Mouse (Mus musculus) intestine, embryonic 16.5 days (tissue): ENCODE data around the gene Raf1. TPM values are rescaled to one million over a fixed set of nuclear protein-coding genes. Genes with fewer than 3 reads are reported as not detected.

Experiments used
- polyA plus RNA-seq: library from polyadenylated mRNA; unstranded; fragments of >200 nt; fragmentation: Nextera tagmentation; extraction: Ambion mirVana; gene quantifications from 2 replicates; pipeline ENCODE4 v1.2.1, GENCODE M21; 2015

Raf1 gene
- polyA plus RNA-seq, 1 experiment from 2014 or later, result 71.4 TPM

Other genes starting within 250 kb of the Raf1 start
- 22.6 and 25.5 TPM in 2 replicates for gene Tsen2, start 132.0 kb downstream of the Raf1 start, polyA plus RNA-seq
- 51.3 and 56.2 TPM in 2 replicates for gene Mkrn2os, start 84.1 kb downstream of the Raf1 start, polyA plus RNA-seq
- 25.6 and 25.9 TPM in 2 replicates for gene Mkrn2, start 74.7 kb downstream of the Raf1 start, polyA plus RNA-seq
- 0.70 and 1.5 TPM in 2 replicates for gene Tmem40, start 85.8 kb upstream of the Raf1 start, polyA plus RNA-seq
- gene Cand2, start 97.9 kb upstream of the Raf1 start, polyA plus RNA-seq, result 12.6 and 13.3 TPM in 2 replicates
- 1,840 and 1,978 TPM in 2 replicates for gene Rpl32, start 132.1 kb upstream of the Raf1 start, polyA plus RNA-seq
- gene Efcab12, start 161.8 kb upstream of the Raf1 start, polyA plus RNA-seq, result 0.36 and 0.44 TPM in 2 replicates
- gene Mbd4, start 176.7 kb upstream of the Raf1 start, polyA plus RNA-seq, result 10.0 and 12.2 TPM in 2 replicates
- 13.0 and 13.1 TPM in 2 replicates for gene Ift122, start 176.8 kb upstream of the Raf1 start, polyA plus RNA-seq